ENCODE assay signal across 21 mouse cellular contexts in genomic region chr3:135915941-135916340, GRCm38 (mm10).
"Had no signal": no experiment of that assay in that cellular context is flagged by ENCODE, and none has a peak within 500 bp of the region (broad histone marks: within the 10 kb centered on the region; RNA-seq: fewer than 3 reads in every experiment).

No protein-coding gene starts in this region.

- H3K27ac ChIP-seq: kidney, embryonic 15.5 days; left cerebral cortex, adult 2 months; liver, embryonic 14.5 days; macrophage; midbrain, embryonic 12.5 days; midbrain, embryonic 15.5 days; neural tube, embryonic 12.5 days; neural tube, embryonic 15.5 days; stomach, embryonic 15.5 days had no signal

- ATAC-seq: liver, postnatal 0 days; lung, postnatal 0 days; midbrain, embryonic 15.5 days had no signal

- H3K27me3 ChIP-seq: kidney, embryonic 15.5 days; midbrain, embryonic 12.5 days; midbrain, embryonic 15.5 days; neural tube, embryonic 12.5 days; neural tube, embryonic 15.5 days; stomach, embryonic 15.5 days had no signal

- DNase-seq: kidney, adult 8-10 months; kidney, postnatal 14 days; kidney, postnatal 4 days; layer of hippocampus, postnatal 36 days; liver, postnatal 0 days; lung, embryonic 14.5 days; right cerebral cortex, adult 18-20 months; right cerebral cortex, postnatal 25 days; spleen, adult 18-20 months; thymus, adult 18-20 months; thymus, postnatal 36 days had no signal

- H3K4me3 ChIP-seq: kidney, embryonic 15.5 days; left cerebral cortex, adult 2 months; midbrain, embryonic 12.5 days; midbrain, embryonic 15.5 days; neural tube, embryonic 12.5 days; neural tube, embryonic 15.5 days; stomach, embryonic 15.5 days had no signal
